Mouse (Mus musculus) spleen, adult 10 weeks (tissue): ENCODE measurements around the gene Jag2. TPM values are rescaled to one million over a fixed set of nuclear protein-coding genes. Genes with fewer than 3 reads are reported as not detected.

Experiments
- polyA plus RNA-seq: library from polyadenylated mRNA; stranded (reverse); fragments of 350-450 nt; fragmentation: Illumina TruSeq; extraction: RNeasy Lipid Tissue Mini Kit (QIAGEN cat#74804); gene quantifications from one replicate; pipeline ENCODE4 v1.2.3, GENCODE M21; 2015; ENCODE audit warnings: low replicate concordance; ENCODE audit not compliant: insufficient read depth

The Jag2 gene
- 0.64 TPM for polyA plus RNA-seq

GRCm38 (mm10) chr12:112929562-112930352, at the start of gene Jag2:
Gene Jag2, minus strand, starts transcription at chr12:112929776.

GRCm38 (mm10) chr12:112976371-112977073, 46.9 kb upstream of the Jag2 start, which contains the start of gene Btbd6:
Gene Btbd6, plus strand, starts transcription at chr12:112976482.

GRCm38 (mm10) chr12:112941776-112942713, 12.5 kb upstream of the Jag2 start, which contains the start of gene Nudt14:
Gene Nudt14, minus strand, starts transcription at chr12:112942124.

GRCm38 (mm10) chr12:112868178-112869087, 61.1 kb downstream of the Jag2 start, which contains the start of gene Gpr132:
Gene Gpr132, minus strand, starts transcription at chr12:112868228.

Other genes with a start within 250 kb of the Jag2 start
- gene Cep170b, start 209.3 kb downstream of the Jag2 start, polyA plus RNA-seq: 4.6 TPM
- gene Pld4, start 169.1 kb downstream of the Jag2 start, polyA plus RNA-seq: 283 TPM
- 0.35 TPM for gene Ahnak2, start 127.1 kb downstream of the Jag2 start, polyA plus RNA-seq
- gene Clba1, start 120.8 kb downstream of the Jag2 start, polyA plus RNA-seq: 0.54 TPM
- gene Cdca4, start 100.4 kb downstream of the Jag2 start, polyA plus RNA-seq: 32.7 TPM
- 61.1 TPM for gene Gpr132, start 61.5 kb downstream of the Jag2 start, polyA plus RNA-seq
- 5.9 TPM for gene Nudt14, start 12.3 kb upstream of the Jag2 start, polyA plus RNA-seq
- gene Btbd6, start 46.7 kb upstream of the Jag2 start, polyA plus RNA-seq: 8.2 TPM
- gene Brf1, start 70.9 kb upstream of the Jag2 start, polyA plus RNA-seq: 127 TPM
- 28.9 TPM for gene Pacs2, start 84.7 kb upstream of the Jag2 start, polyA plus RNA-seq
- not detected for gene Tex22, start 144.7 kb upstream of the Jag2 start, polyA plus RNA-seq
- gene Mta1, start 168.5 kb upstream of the Jag2 start, polyA plus RNA-seq: 19.7 TPM
- 12.5 TPM for gene Crip2, start 210.5 kb upstream of the Jag2 start, polyA plus RNA-seq
- gene Crip1, start 216.5 kb upstream of the Jag2 start, polyA plus RNA-seq: 204 TPM
- 4.9 TPM for gene Tedc1, start 226.6 kb upstream of the Jag2 start, polyA plus RNA-seq